Mouse (Mus musculus): ENCODE measurements around the gene Mrps16.

DNA sequence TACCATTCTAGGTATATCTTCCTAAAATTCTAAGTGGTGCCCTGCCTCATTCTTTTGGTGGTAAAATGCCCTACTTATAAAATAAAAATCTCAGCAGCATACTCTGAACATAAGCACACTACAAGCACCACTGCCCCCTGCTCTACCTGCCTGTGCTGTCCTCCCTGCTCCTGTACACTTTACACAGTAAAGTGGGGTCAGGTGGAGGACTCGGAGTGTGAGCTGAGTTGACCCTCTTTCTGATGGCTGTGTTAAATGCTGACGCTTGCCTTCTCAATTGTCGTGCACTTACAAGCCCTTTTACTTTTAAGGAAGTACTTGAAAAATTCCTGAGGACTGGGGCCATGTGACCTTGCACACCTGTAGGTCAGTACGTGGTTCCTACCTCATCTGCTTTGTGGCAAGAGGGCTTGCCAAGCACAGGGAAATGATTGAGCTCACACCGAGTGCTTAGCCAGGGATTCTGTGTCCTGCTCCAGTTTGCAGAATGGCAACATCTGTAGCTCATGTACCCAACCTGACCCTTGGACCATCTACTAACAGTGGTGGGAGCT lies 14.3 kb downstream of the Mrps16 start:
- TF ChIP-seq CTCF (IDR thresholded peaks at IDR 0.05) (no peak), POLR2A (IDR thresholded peaks at IDR 0.05; ENCODE audit: insufficient read depth, low read depth, low read length) (no peak)

Measured in heart, adult 2 months (tissue).